Mouse (Mus musculus) forebrain, embryonic 14.5 days (tissue): ENCODE data around the gene Folr1. TPM values are rescaled to one million over a fixed set of nuclear protein-coding genes. Genes with fewer than 3 reads are reported as not detected.

Experiments used
- ATAC-seq: fragments of 200-750 bp; cut with Nextera tagmentation; 2 replicates; pipeline ENCODE4 v1.8.0; 2017; ENCODE audit warnings: mild to moderate bottlenecking, moderate library complexity
- DNase-seq: peaks from one replicate; pipeline ENCODE4 v3.0.0-alpha.2; 2015; ENCODE audit warnings: low spot score
- H3K27ac ChIP-seq: fragments of 300-500 bp; sonication (generic); 2 replicates; pipeline ENCODE4 v1.5.1; 2014; ENCODE audit warnings: low read depth, mild to moderate bottlenecking, control low read depth, low read length, moderate library complexity
- H3K27me3 ChIP-seq: fragments of 300-500 bp; sonication (generic); replicated peaks from 2 replicates; pipeline ENCODE4 v1.6.1; 2014; ENCODE audit warnings: low read length, control low read depth, mixed read lengths; ENCODE audit not compliant: control insufficient read depth, insufficient read depth
- H3K36me3 ChIP-seq: fragments of 300-500 bp; sonication (generic); 2 replicates; pipeline ENCODE4 v1.6.1; 2014; ENCODE audit warnings: low read length, control low read depth; ENCODE audit not compliant: control insufficient read depth, insufficient read depth
- H3K4me1 ChIP-seq: fragments of 300-500 bp; sonication (generic); 2 replicates; pipeline ENCODE4 v1.6.1; 2014; ENCODE audit warnings: antibody characterized with exemption, low read length, control low read depth; ENCODE audit not compliant: control insufficient read depth, insufficient read depth
- H3K4me2 ChIP-seq: fragments of 300-500 bp; sonication (generic); 2 replicates; pipeline ENCODE4 v1.6.1; 2014; ENCODE audit warnings: mild to moderate bottlenecking, control low read depth, low read length
- H3K4me3 ChIP-seq: fragments of 300-500 bp; sonication (generic); 2 replicates; pipeline ENCODE4 v1.5.1; 2014; ENCODE audit warnings: low read depth, low read length, control low read depth
- H3K9ac ChIP-seq: fragments of 300-500 bp; sonication (generic); 2 replicates; pipeline ENCODE4 v1.6.1; 2014; ENCODE audit warnings: mild to moderate bottlenecking, low read length, control low read depth, moderate library complexity
- H3K9me3 ChIP-seq: fragments of 300-500 bp; sonication (generic); replicated peaks from 2 replicates; pipeline ENCODE4 v1.6.1; 2016; ENCODE audit warnings: low read length, control low read depth, mixed read lengths; ENCODE audit not compliant: control insufficient read depth
- WGBS: fragments of 180-500 bp; shearing (Covaris S2); extraction: QIAGEN DNeasy Blood & Tissue Kit; methylation state at CpG from one replicate; pipeline ENCODE4 v1.1.7; 2014; 5-methylcytosine and 5-hydroxymethylcytosine counted together
- polyA plus RNA-seq: library from polyadenylated mRNA; unstranded; fragments of >200 nt; fragmentation: Nextera tagmentation; extraction: Ambion mirVana; gene quantifications from 2 replicates; pipeline ENCODE4 v1.2.1, GENCODE M21; 2014

The Folr1 gene
- polyA plus RNA-seq, 1 experiment from 2014 or later: 30.6 TPM

- Histone ChIP-seq H3K4me2 (peak overlapping the region; percentile 92), H3K27me3 (no peaks in the 10 kb centered on the region), H3K27ac (peak overlapping the region; percentile 88), H3K36me3 (peaks cover 14% of the 10 kb centered on the region), H3K9ac (peak overlapping the region; percentile 87), H3K4me1 (peaks cover 16% of the 10 kb centered on the region), H3K9me3 (no peaks in the 10 kb centered on the region), H3K4me3 (peak overlapping the region; percentile 68)
- DNase-seq: no peak
- peak; percentile 4; the same call in 1 of the 2 replicates for ATAC-seq
- WGBS: 0% methylated on average over 20 of the region's 20 CpGs
Measured at GRCm38 (mm10) chr7:101837154-101837605, 33.4 kb downstream of the Folr1 start.

- 0% methylated on average over 52 of the region's 63 CpGs for WGBS
- DNase-seq: peak; percentile 77
- Histone ChIP-seq H3K4me1 (peaks cover 16% of the 10 kb centered on the region), H3K27me3 (no peaks in the 10 kb centered on the region), H3K36me3 (peaks cover 20% of the 10 kb centered on the region), H3K9ac (peak overlapping the region; percentile 87), H3K4me2 (peak overlapping the region; percentile 92), H3K9me3 (no peaks in the 10 kb centered on the region), H3K4me3 (peak overlapping the region; percentile 68), H3K27ac (peak overlapping the region; percentile 88)
- peak; percentile 55 for ATAC-seq
Measured at GRCm38 (mm10) chr7:101836271-101837153, 34.1 kb downstream of the Folr1 start.

GRCm38 (mm10) chr7:101835457-101836109 lies 35.0 kb downstream of the Folr1 start:
- Histone ChIP-seq H3K4me2 (peak overlapping the region; percentile 92), H3K9ac (no peak overlapping the region; the same call in 1 of the 2 replicates), H3K36me3 (peaks cover 29% of the 10 kb centered on the region), H3K9me3 (no peaks in the 10 kb centered on the region), H3K27ac (no peak overlapping the region), H3K27me3 (no peaks in the 10 kb centered on the region), H3K4me3 (peak overlapping the region; percentile 68), H3K4me1 (peaks cover 16% of the 10 kb centered on the region)
- DNase-seq (no peak), ATAC-seq (no peak)
- WGBS: 41% methylated on average over 5 of the region's 5 CpGs

GRCm38 (mm10) chr7:101834903-101835302 lies 35.7 kb downstream of the Folr1 start:
- H3K27ac ChIP-seq: peak overlapping the region; percentile 61; the same call in 1 of the 2 replicates
- H3K9me3 ChIP-seq: no peaks in the 10 kb centered on the region
- DNase-seq (peak; percentile 11), ATAC-seq (no peak)
- H3K4me2 ChIP-seq: peak overlapping the region; percentile 92
- H3K27me3 ChIP-seq: no peaks in the 10 kb centered on the region
- H3K4me3 ChIP-seq: no peak overlapping the region
- H3K9ac ChIP-seq: no peak overlapping the region
- 52% methylated on average over 3 of the region's 3 CpGs for WGBS
- H3K36me3 ChIP-seq: peaks cover 36% of the 10 kb centered on the region
- H3K4me1 ChIP-seq: peaks cover 16% of the 10 kb centered on the region

GRCm38 (mm10) chr7:101833916-101834584 lies 36.5 kb downstream of the Folr1 start:
- Histone ChIP-seq H3K9me3 (no peaks in the 10 kb centered on the region), H3K4me1 (peaks cover 16% of the 10 kb centered on the region), H3K9ac (no peak overlapping the region), H3K27ac (peak overlapping the region; percentile 61), H3K4me3 (no peak overlapping the region), H3K4me2 (peak overlapping the region; percentile 92; the same call in 1 of the 2 replicates), H3K27me3 (no peaks in the 10 kb centered on the region), H3K36me3 (peaks cover 45% of the 10 kb centered on the region)
- 40% methylated on average over 3 of the region's 3 CpGs for WGBS
- peak; percentile 35; the same call in 1 of the 2 replicates for ATAC-seq
- DNase-seq: peak; percentile 68

- H3K36me3 ChIP-seq: peaks cover 51% of the 10 kb centered on the region
- H3K4me1 ChIP-seq: peaks cover 14% of the 10 kb centered on the region
- H3K27me3 ChIP-seq: no peaks in the 10 kb centered on the region
- no peak for DNase-seq
- H3K9me3 ChIP-seq: no peaks in the 10 kb centered on the region
- H3K4me3 ChIP-seq: no peak overlapping the region
- H3K27ac ChIP-seq: peak overlapping the region; percentile 61
- no peak for ATAC-seq
- no peak overlapping the region for H3K4me2 ChIP-seq
- 68% methylated on average over 5 of the region's 5 CpGs for WGBS
- H3K9ac ChIP-seq: no peak overlapping the region
Measured at GRCm38 (mm10) chr7:101833352-101833751, 37.2 kb downstream of the Folr1 start.

- H3K27me3 ChIP-seq: no peaks in the 10 kb centered on the region
- no peak overlapping the region for H3K27ac ChIP-seq
- H3K9ac ChIP-seq: no peak overlapping the region
- H3K4me2 ChIP-seq: no peak overlapping the region
- DNase-seq: no peak
- H3K36me3 ChIP-seq: peaks cover 59% of the 10 kb centered on the region
- WGBS: 91% methylated on average over 4 of the region's 4 CpGs
- ATAC-seq: no peak
- no peaks in the 10 kb centered on the region for H3K9me3 ChIP-seq
- H3K4me1 ChIP-seq: peaks cover 13% of the 10 kb centered on the region
- H3K4me3 ChIP-seq: no peak overlapping the region
Measured at GRCm38 (mm10) chr7:101832372-101832771, 38.2 kb downstream of the Folr1 start.

GRCm38 (mm10) chr7:101831437-101831836 lies 39.2 kb downstream of the Folr1 start:
- Histone ChIP-seq H3K4me2 (no peak overlapping the region), H3K4me1 (peaks cover 13% of the 10 kb centered on the region), H3K36me3 (peaks cover 65% of the 10 kb centered on the region), H3K9ac (no peak overlapping the region), H3K4me3 (no peak overlapping the region), H3K9me3 (no peaks in the 10 kb centered on the region), H3K27ac (no peak overlapping the region), H3K27me3 (no peaks in the 10 kb centered on the region)
- DNase-seq (no peak), ATAC-seq (no peak)
- WGBS: 94% methylated on average over 8 of the region's 8 CpGs
